Mouse (Mus musculus) heart, embryonic 12.5 days (tissue): ENCODE data around the gene Atp2a3. TPM values are rescaled to one million over a fixed set of nuclear protein-coding genes. Genes with fewer than 3 reads are reported as not detected.
A peak's percentile ranks its signal among the peaks of the same experiment; 100 is the strongest.

Source experiments
- ATAC-seq: fragments of 200-750 bp; cut with Nextera tagmentation; 2 replicates; pipeline ENCODE4 v1.8.0; 2017; ENCODE audit warnings: moderate TSS enrichment, moderate library complexity; ENCODE audit not compliant: insufficient number of reproducible peaks, low FRiP score
- H3K27ac ChIP-seq: fragments of 300-500 bp; sonication (generic); 2 replicates; pipeline ENCODE4 v1.5.1; 2016; ENCODE audit warnings: mild to moderate bottlenecking, moderate library complexity; ENCODE audit not compliant: poor library complexity, severe bottlenecking
- H3K27me3 ChIP-seq: fragments of 300-500 bp; sonication (generic); replicated peaks from 2 replicates; pipeline ENCODE4 v1.6.1; 2016; ENCODE audit warnings: mild to moderate bottlenecking, moderate library complexity
- H3K36me3 ChIP-seq: fragments of 300-500 bp; sonication (generic); 2 replicates; pipeline ENCODE4 v1.6.1; 2016; ENCODE audit warnings: mild to moderate bottlenecking, moderate library complexity
- H3K4me1 ChIP-seq: fragments of 300-500 bp; sonication (generic); replicated peaks from 2 replicates; pipeline ENCODE4 v1.6.1; 2016; ENCODE audit warnings: mild to moderate bottlenecking
- H3K4me2 ChIP-seq: fragments of 300-500 bp; sonication (generic); 2 replicates; pipeline ENCODE4 v1.6.1; 2016; ENCODE audit warnings: mild to moderate bottlenecking, moderate library complexity
- H3K4me3 ChIP-seq: fragments of 300-500 bp; sonication (generic); 2 replicates; pipeline ENCODE4 v1.5.1; 2016; ENCODE audit warnings: mild to moderate bottlenecking
- H3K9ac ChIP-seq: fragments of 300-500 bp; sonication (generic); 2 replicates; pipeline ENCODE4 v1.6.1; 2016; ENCODE audit warnings: mild to moderate bottlenecking, moderate library complexity
- H3K9me3 ChIP-seq: fragments of 300-500 bp; sonication (generic); replicated peaks from 2 replicates; pipeline ENCODE4 v1.6.1; 2016; ENCODE audit warnings: mild to moderate bottlenecking, moderate library complexity
- WGBS: fragments of 180-500 bp; shearing (Covaris S2); methylation state at CpG from one replicate; pipeline ENCODE4 v1.1.7; 2016; 5-methylcytosine and 5-hydroxymethylcytosine counted together
- polyA plus RNA-seq: library from polyadenylated mRNA; unstranded; fragments of >200 nt; fragmentation: Nextera tagmentation; extraction: Ambion mirVana; gene quantifications from 2 replicates; pipeline ENCODE4 v1.2.1, GENCODE M21; 2016

The Atp2a3 gene
- 4.8 and 5.7 TPM in 2 replicates for polyA plus RNA-seq

DNA sequence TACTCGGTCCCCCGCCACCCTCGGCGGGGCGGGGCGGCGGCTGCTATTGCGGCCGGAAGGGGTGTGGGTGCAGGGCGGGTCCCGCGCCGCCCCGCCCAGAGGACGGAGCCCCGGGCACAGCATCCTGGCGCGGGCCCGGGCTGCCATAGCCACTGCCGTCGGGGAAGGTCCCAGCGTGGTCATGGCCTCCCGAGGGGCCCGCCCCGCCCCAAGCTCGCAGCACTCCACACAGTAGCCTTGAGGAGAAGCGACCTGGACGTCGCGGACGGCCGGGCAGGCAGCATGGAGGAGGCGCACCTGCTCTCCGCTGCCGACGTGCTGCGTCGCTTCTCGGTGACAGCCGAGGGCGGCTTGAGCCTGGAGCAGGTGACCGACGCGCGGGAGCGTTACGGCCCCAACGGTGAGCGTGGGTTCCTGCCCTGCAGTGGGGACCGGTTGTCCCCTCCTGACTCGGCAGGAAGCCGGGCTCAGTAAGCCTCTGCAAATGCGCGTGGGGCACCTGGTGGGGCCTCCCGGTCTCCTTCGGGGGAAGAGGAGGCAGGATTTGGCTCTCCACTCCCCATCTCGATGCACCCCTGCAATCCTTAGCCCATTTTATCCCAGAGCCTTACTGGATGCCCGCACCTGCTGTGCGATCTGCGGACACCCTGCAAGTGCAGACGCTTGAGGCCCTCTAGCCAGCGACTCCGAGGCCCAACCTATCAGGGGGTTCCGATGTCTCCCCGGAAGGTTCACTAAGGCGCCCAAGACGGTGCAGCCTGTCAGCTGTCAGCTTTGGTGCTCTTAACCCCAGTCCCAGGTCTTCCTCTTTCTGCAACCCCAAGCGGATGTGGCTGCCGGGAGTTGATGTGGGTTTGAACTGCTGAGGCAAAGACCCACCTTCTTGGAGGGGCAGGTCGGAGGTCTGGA is at the start of gene Atp2a3:
Atp2a3 (plus strand) TSS at position 98 of the 909 bp plus-strand sequence.
- Histone ChIP-seq H3K36me3 (no peaks in the 10 kb centered on the region), H3K27ac (no peak within 1 kb of the TSS), H3K4me2 (peak within 1 kb of the TSS; percentile 78), H3K4me1 (peaks cover 36% of the 10 kb centered on the region), H3K4me3 (peak within 1 kb of the TSS; percentile 47), H3K9ac (peak within 1 kb of the TSS; percentile 55; the same call in 1 of the 2 replicates), H3K27me3 (peaks cover 51% of the 10 kb centered on the region), H3K9me3 (no peaks in the 10 kb centered on the region)
- 3% methylated on average over 70 of the region's 70 CpGs for WGBS
- no peak for ATAC-seq

DNA sequence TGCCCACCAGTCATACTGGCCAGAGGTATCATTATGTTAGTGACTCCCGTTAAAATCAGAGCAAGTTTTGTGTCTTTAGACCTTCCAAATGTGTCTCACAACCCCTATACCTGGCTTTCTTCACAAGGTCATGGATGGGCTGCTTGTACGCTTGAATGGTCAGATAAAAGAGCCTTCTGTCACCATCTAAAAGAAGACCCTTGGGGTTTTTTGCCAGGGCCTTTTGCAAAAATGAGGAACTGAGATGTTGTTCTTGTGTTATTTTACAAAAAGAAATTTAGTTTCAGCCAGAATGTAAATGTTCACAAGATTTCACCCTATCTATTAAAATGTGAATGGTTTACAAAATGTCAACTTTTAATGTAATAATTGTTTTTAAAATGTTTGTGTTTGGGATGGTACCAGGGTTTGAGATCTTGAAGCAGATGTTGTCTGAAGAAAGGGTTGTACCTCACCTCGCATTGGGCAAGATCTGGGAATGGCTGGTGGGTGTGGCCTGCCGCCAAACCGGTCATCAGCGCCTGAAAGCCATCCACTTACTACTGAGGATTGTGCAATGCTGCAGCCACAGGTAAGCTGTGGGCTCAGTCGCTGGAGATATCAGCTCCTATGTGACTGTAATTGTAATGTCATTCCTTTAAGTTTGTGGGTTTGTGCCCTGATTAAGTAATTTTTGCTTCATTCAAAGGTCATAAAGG is 43.5 kb upstream of the Atp2a3 start:
- peaks cover 13% of the 10 kb centered on the region for H3K4me1 ChIP-seq
- H3K4me2 ChIP-seq = no peak overlapping the region
- H3K27ac ChIP-seq = no peak overlapping the region
- H3K36me3 ChIP-seq = peaks cover 73% of the 10 kb centered on the region
- no peak overlapping the region for H3K4me3 ChIP-seq
- 81% methylated on average over 7 of the region's 7 CpGs for WGBS
- no peaks in the 10 kb centered on the region for H3K27me3 ChIP-seq
- no peak overlapping the region for H3K9ac ChIP-seq
- ATAC-seq = no peak
- no peaks in the 10 kb centered on the region for H3K9me3 ChIP-seq

DNA sequence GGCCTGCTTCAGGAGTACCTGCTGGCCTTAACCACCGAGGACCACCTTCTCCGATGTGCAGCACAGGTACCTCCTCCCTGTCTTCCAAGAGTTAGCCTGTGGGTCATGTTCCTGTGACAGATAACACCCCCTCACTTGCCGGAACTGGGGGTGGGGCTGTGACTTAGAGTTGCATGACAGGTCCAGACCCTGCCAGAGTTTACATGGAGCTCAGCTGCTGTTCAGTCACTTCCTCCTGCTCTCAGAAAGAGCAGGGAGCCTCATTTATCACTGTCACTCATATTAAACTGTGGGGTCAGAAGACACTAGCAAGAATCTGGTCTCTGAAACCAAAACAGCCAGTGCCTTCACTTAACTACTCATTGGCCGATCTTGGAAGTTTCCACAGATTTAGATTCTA is 37.9 kb upstream of the Atp2a3 start:
- 38% methylated on average over 4 of the region's 4 CpGs for WGBS
- ATAC-seq = no peak
- Histone ChIP-seq H3K27me3 (no peaks in the 10 kb centered on the region), H3K36me3 (peaks cover 51% of the 10 kb centered on the region), H3K9ac (no peak overlapping the region), H3K4me2 (no peak overlapping the region), H3K4me3 (no peak overlapping the region), H3K4me1 (peaks cover 23% of the 10 kb centered on the region), H3K9me3 (no peaks in the 10 kb centered on the region), H3K27ac (no peak overlapping the region)

DNA sequence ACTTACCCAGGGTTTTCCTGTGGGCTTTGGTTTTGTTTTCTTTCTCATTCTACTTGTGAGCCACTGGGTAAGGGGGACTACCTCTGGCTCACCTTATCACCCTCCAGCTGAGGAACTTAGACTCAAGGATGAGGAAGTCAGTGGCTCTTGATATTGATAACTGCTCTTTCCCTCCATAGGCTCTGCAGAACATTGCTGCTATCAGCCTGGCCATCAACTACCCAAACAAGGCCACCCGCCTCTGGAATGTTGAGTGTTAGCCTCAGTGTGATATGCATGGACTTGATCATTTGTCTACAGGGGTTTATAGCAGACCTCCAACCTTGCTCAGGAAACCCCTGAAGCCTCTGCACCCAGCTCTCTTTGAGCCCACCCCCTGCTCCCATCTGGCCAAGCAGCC is 36.5 kb upstream of the Atp2a3 start:
- Histone ChIP-seq H3K9ac (no peak overlapping the region), H3K27ac (no peak overlapping the region), H3K4me3 (no peak overlapping the region), H3K4me2 (no peak overlapping the region), H3K27me3 (no peaks in the 10 kb centered on the region), H3K9me3 (no peaks in the 10 kb centered on the region), H3K36me3 (peaks cover 48% of the 10 kb centered on the region), H3K4me1 (peaks cover 23% of the 10 kb centered on the region)
- no peak for ATAC-seq
- 52% methylated on average over 1 of the region's 1 CpGs for WGBS

DNA sequence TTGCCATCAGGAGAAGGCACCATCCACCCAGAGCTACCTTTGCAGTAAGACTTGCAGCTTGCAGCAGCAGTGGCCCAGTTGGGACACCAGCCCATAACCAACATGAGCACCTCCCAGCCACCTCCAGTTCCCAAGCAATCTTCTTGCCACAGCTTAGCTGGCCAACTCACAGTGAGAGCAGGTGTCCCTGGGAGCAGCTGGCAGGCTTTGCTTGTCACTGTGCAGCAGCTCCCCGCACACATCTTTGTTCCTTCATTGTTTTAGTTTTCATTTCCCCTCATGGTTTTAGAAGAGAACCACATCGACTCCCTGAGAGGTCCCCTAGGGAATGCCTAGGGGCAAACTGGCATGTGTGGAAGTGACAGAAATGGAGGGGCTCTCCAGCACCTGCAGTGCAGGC is 35.9 kb upstream of the Atp2a3 start:
- WGBS = 71% methylated on average over 2 of the region's 2 CpGs
- no peak for ATAC-seq
- peaks cover 23% of the 10 kb centered on the region for H3K4me1 ChIP-seq
- H3K4me3 ChIP-seq = no peak overlapping the region
- no peaks in the 10 kb centered on the region for H3K27me3 ChIP-seq
- no peak overlapping the region for H3K9ac ChIP-seq
- H3K4me2 ChIP-seq = no peak overlapping the region
- peaks cover 44% of the 10 kb centered on the region for H3K36me3 ChIP-seq
- H3K27ac ChIP-seq = no peak overlapping the region
- H3K9me3 ChIP-seq = no peaks in the 10 kb centered on the region

DNA sequence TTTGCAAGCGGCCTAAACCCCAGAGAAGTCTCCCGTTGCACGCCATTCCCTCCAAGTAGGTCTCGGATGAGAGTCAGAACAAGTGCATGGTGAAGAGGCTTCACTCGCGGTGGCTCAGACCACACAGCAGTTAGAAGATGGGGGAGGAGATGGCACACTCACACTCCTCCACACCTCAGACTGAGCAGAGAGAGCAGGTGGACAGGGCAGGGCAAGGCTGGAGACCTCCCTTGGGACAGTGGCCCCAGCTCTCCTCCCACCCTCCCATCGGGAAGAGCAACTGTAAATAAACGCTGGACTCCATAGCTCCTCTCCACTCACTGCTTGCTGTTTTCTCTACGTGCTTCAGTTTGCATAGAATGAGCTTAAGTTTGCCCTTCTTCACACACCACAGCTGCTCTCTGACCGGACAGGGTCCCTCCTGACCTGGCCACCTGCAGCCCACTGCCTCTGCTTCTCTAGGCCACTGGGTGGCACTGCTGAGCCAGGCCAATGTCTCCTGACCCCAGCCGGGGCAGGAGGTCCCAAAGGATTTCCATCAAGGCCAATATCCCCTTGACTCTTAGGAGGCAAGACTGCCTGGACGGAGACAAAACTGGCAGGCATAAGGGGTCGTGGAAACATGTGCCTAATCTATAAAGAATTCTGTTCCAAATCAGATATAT is 34.6 kb upstream of the Atp2a3 start:
- H3K36me3 ChIP-seq = peaks cover 35% of the 10 kb centered on the region
- H3K4me2 ChIP-seq = no peak overlapping the region
- H3K4me3 ChIP-seq = no peak overlapping the region
- peaks cover 23% of the 10 kb centered on the region for H3K4me1 ChIP-seq
- no peaks in the 10 kb centered on the region for H3K9me3 ChIP-seq
- no peaks in the 10 kb centered on the region for H3K27me3 ChIP-seq
- WGBS = 52% methylated on average over 13 of the region's 13 CpGs
- no peak overlapping the region for H3K9ac ChIP-seq
- H3K27ac ChIP-seq = no peak overlapping the region
- ATAC-seq = no peak

DNA sequence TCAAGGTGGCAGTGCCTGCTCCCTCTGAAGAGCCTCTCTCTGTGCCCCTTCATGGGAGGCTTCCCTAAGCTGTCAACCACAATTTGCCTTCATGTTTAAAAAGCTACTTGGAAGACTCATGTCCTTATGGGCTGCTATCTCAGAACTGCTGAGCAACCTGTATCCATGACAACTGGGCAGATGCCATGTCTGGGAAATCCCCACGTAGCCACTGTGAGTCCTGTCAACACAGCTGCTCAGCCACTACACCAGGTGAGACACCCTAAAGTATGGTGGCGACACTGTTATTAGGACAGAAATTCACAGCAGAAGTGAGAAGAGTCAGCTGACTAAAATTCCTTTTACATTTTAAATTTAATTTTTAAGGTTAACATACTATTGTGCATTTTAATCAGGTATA is 32.5 kb upstream of the Atp2a3 start:
- peaks cover 24% of the 10 kb centered on the region for H3K36me3 ChIP-seq
- peaks cover 15% of the 10 kb centered on the region for H3K4me1 ChIP-seq
- no peak overlapping the region for H3K27ac ChIP-seq
- H3K27me3 ChIP-seq = no peaks in the 10 kb centered on the region
- no peak overlapping the region for H3K4me2 ChIP-seq
- ATAC-seq = no peak
- no peaks in the 10 kb centered on the region for H3K9me3 ChIP-seq
- WGBS = 63% methylated on average over 2 of the region's 2 CpGs
- no peak overlapping the region for H3K4me3 ChIP-seq
- H3K9ac ChIP-seq = no peak overlapping the region

DNA sequence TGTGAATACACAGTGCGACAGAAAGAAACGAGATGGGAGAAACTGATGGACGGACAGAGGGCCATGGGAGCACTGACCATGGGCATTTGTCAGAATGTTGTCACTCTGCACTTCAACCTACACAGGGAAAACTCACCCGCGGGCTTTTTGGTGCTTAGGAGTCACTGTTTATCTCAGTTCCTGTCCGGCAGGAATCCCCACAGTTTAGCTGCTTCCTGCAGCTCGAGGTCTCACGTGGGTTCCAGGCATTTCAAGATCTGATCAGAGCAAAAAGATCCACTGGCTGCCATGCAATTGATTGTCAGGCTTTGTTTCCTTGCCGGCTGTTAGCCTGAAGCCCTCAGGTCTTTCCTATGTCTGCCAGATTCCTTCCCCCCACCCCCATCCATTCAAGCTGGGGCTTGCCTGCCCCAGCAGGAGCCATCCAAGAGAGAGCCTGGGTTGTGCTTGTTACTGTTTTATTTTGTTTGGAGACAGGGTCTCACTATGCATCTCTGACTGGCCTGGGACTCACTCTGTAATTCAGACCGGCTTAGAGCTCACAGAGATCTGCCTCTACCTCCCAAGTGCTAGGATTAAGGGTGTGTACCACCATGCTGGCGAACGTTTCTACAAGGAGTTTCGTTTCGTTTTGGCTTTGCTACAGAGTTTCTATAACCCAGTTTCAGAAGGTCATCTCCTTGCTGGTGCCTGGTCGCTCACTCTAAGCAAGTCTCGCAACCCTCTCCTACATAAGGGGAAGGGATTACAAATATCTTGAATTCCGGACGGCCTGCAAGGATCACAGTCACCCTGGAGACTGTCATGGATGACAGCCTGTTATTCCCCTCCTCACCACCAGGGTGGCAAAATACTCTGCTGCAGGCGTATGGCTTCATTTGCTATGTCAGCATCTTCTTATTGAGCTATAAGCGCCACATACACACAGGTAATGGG is 20.5 kb upstream of the Atp2a3 start:
- ATAC-seq = 0 out of 2 replicates have a peak, but pooled peaks have one; percentile 43
- H3K4me2 ChIP-seq = peak overlapping the region; percentile 57

DNA sequence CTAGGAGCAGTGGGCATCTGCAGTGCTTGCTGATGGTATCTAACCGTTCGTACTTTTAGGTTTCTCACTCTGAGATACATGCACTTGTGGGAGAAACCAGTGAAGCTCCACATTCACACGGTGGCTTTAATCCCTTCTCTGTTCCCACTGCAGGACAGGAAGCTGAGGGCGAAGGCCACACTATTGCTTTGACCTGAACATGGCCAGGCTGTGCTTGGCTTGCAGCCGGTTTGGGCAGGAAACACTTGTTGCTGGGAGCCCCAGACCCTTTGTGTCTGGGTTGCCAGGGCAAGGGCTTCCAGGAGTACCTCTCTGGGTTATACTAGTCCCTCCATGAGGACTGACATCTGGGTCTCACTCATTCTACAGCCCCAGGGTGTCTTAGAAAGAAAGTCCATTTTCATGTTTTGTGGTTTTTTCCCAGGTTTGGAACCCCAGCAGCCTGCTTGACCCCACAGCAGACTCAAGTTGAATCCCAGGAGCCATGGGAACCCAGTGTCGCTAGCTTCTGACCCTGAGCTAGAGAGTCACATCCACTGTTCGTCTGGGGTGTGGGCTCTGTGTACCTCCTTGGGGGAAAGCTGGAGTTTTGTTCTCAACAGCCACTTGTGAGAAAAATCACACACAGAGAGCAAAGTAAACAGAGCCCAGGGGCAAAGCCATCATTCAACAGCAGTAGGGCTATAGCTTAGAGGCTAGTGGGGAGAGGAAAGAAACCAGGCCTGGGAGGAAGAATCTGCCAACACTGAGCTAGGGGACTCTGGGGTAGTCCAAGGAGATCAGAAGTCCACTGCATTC is 15.8 kb upstream of the Atp2a3 start:
- no peak overlapping the region for H3K4me3 ChIP-seq
- H3K4me1 ChIP-seq = peaks cover 34% of the 10 kb centered on the region
- no peaks in the 10 kb centered on the region for H3K9me3 ChIP-seq
- H3K9ac ChIP-seq = no peak overlapping the region
- H3K27me3 ChIP-seq = peaks cover 14% of the 10 kb centered on the region; the same call in 1 of the 2 replicates
- no peak overlapping the region for H3K27ac ChIP-seq
- no peaks in the 10 kb centered on the region for H3K36me3 ChIP-seq
- H3K4me2 ChIP-seq = no peak overlapping the region
- 52% methylated on average over 7 of the region's 7 CpGs for whole genome bisulfite sequencing
- ATAC-seq = peak; percentile 27; the same call in 1 of the 2 replicates

More for the DNA sequence above, 20.5 kb upstream of the Atp2a3 start:
- Histone ChIP-seq H3K9me3 (no peaks in the 10 kb centered on the region), H3K27me3 (peaks cover 9% of the 10 kb centered on the region; the same call in 1 of the 2 replicates), H3K4me1 (peaks cover 18% of the 10 kb centered on the region), H3K4me3 (peak overlapping the region; percentile 44), H3K27ac (no peak overlapping the region), H3K9ac (peak overlapping the region; percentile 43; the same call in 1 of the 2 replicates), H3K36me3 (no peaks in the 10 kb centered on the region)
- 30% methylated on average over 20 of the region's 20 CpGs for WGBS
